Mouse (Mus musculus) hindbrain, embryonic 14.5 days (tissue): ENCODE measurements at regions not wholly inside any gene's neighbourhood (a gene's known extent, or its start where the extent isn't known, plus 50 kb on each side); places are given as distances from the start of the nearest gene placed in this dataset.

Experiments
- ATAC-seq: fragments of 200-750 bp; cut with Nextera tagmentation; 2 replicates; pipeline ENCODE4 v1.8.0; 2017; ENCODE audit warnings: moderate number of reproducible peaks, mild to moderate bottlenecking, moderate TSS enrichment, moderate library complexity; ENCODE audit not compliant: low FRiP score
- DNase-seq: peaks from one replicate; pipeline ENCODE4 v3.0.0-alpha.2; 2015; ENCODE audit warnings: low spot score
- H3K27ac ChIP-seq: fragments of 300-500 bp; sonication (generic); 2 replicates; pipeline ENCODE4 v1.5.1; 2014; ENCODE audit warnings: mild to moderate bottlenecking, moderate library complexity
- H3K27me3 ChIP-seq: fragments of 300-500 bp; sonication (generic); 2 replicates; pipeline ENCODE4 v1.6.1; 2014; ENCODE audit warnings: mild to moderate bottlenecking, low read length, mixed read lengths; ENCODE audit not compliant: control insufficient read depth, insufficient read depth
- H3K36me3 ChIP-seq: fragments of 300-500 bp; sonication (generic); replicated peaks from 2 replicates; pipeline ENCODE4 v1.6.1; 2014; ENCODE audit not compliant: control insufficient read depth, insufficient read depth
- H3K4me1 ChIP-seq: fragments of 300-500 bp; sonication (generic); replicated peaks from 2 replicates; pipeline ENCODE4 v1.6.1; 2014; ENCODE audit warnings: antibody characterized with exemption, low read length, mixed read lengths; ENCODE audit not compliant: control insufficient read depth, insufficient read depth
- H3K4me2 ChIP-seq: fragments of 300-500 bp; sonication (generic); replicated peaks from 2 replicates; pipeline ENCODE4 v1.6.1; 2014; ENCODE audit warnings: mild to moderate bottlenecking, moderate library complexity
- H3K4me3 ChIP-seq: fragments of 300-500 bp; sonication (generic); replicated peaks from 2 replicates; pipeline ENCODE4 v1.5.1; 2014; ENCODE audit warnings: mild to moderate bottlenecking, low read length
- H3K9ac ChIP-seq: fragments of 300-500 bp; sonication (generic); 2 replicates; pipeline ENCODE4 v1.6.1; 2014
- H3K9me3 ChIP-seq: fragments of 300-500 bp; sonication (generic); 2 replicates; pipeline ENCODE4 v1.6.1; 2016; ENCODE audit warnings: low read length; ENCODE audit not compliant: control insufficient read depth
- WGBS: fragments of 180-500 bp; shearing (Covaris S2); extraction: QIAGEN DNeasy Blood & Tissue Kit; methylation state at CpG from one replicate; pipeline ENCODE4 v1.1.7; 2014; 5-methylcytosine and 5-hydroxymethylcytosine counted together

GRCm38 (mm10) chr14:107568496-107568895 is 1345.5 kb downstream of the Slitrk1 start:
- H3K27me3 ChIP-seq, result no peaks in the 10 kb centered on the region
- no peaks in the 10 kb centered on the region for H3K9me3 ChIP-seq
- DNase-seq (peak; percentile 28), ATAC-seq (no peak)
- no peaks in the 10 kb centered on the region for H3K4me1 ChIP-seq
- H3K9ac ChIP-seq, result no peak overlapping the region
- H3K27ac ChIP-seq, result no peak overlapping the region
- H3K36me3 ChIP-seq, result no peaks in the 10 kb centered on the region
- no peak overlapping the region for H3K4me2 ChIP-seq
- WGBS, result 69% methylated on average over 2 of the region's 2 CpGs
- no peak overlapping the region for H3K4me3 ChIP-seq
